Mouse (Mus musculus) 3T3-L1 (cell line): ENCODE measurements around the gene Gnb4.
A peak's percentile ranks its signal among the peaks of the same experiment; 100 is the strongest.

Experiments
- DNase-seq: peaks from one replicate; pipeline ENCODE4 v3.0.0-alpha.2; 2015; ENCODE audit warnings: low read depth, low spot score

Gene Gnb4

GRCm38 (mm10) chr3:32614786-32615185, 1.6 kb downstream of the Gnb4 start:
- peak; percentile 17 for DNase-seq

GRCm38 (mm10) chr3:32611606-32612170, 4.7 kb downstream of the Gnb4 start:
- DNase-seq = no peak

GRCm38 (mm10) chr3:32610560-32610959, 5.8 kb downstream of the Gnb4 start:
- DNase-seq = peak; percentile 64

GRCm38 (mm10) chr3:32609233-32609632, 7.2 kb downstream of the Gnb4 start:
- DNase-seq = no peak

- DNase-seq = peak; percentile 92
Observed at GRCm38 (mm10) chr3:32601055-32601454, 15.3 kb downstream of the Gnb4 start.

GRCm38 (mm10) chr3:32599328-32599727, 17.1 kb downstream of the Gnb4 start:
- no peak for DNase-seq

- DNase-seq = no peak
Observed at GRCm38 (mm10) chr3:32595080-32595479, 21.3 kb downstream of the Gnb4 start.

GRCm38 (mm10) chr3:32586274-32586673, 30.1 kb downstream of the Gnb4 start:
- DNase-seq = peak; percentile 31

- DNase-seq = no peak
Observed at GRCm38 (mm10) chr3:32583489-32583888, 32.9 kb downstream of the Gnb4 start.

- no peak for DNase-seq
Observed at GRCm38 (mm10) chr3:32581911-32582310, 34.5 kb downstream of the Gnb4 start.

GRCm38 (mm10) chr3:32580738-32581137, 35.6 kb downstream of the Gnb4 start:
- no peak for DNase-seq

GRCm38 (mm10) chr3:32578772-32579171, 37.6 kb downstream of the Gnb4 start:
- no peak for DNase-seq

- no peak for DNase-seq
Observed at GRCm38 (mm10) chr3:32575151-32575550, 41.2 kb downstream of the Gnb4 start.

- DNase-seq = no peak
Observed at GRCm38 (mm10) chr3:32573881-32574280, 42.5 kb downstream of the Gnb4 start.

- no peak for DNase-seq
Observed at GRCm38 (mm10) chr3:32573086-32573485, 43.3 kb downstream of the Gnb4 start.

- DNase-seq = no peak
Observed at GRCm38 (mm10) chr3:32563401-32563800, 53.0 kb downstream of the Gnb4 start.

GRCm38 (mm10) chr3:32553061-32553460, 63.3 kb downstream of the Gnb4 start:
- DNase-seq = peak; percentile 53

- no peak for DNase-seq
Observed at GRCm38 (mm10) chr3:32538091-32538490, 78.3 kb downstream of the Gnb4 start.

- peak; percentile 46 for DNase-seq
Observed at GRCm38 (mm10) chr3:32537556-32537955, 78.8 kb downstream of the Gnb4 start.

GRCm38 (mm10) chr3:32535692-32536091, 80.7 kb downstream of the Gnb4 start:
- DNase-seq = no peak
